Mouse (Mus musculus): ENCODE measurements at regions not wholly inside any gene's neighbourhood (a gene's known extent, or its start where the extent isn't known, plus 50 kb on each side); places are given as distances from the start of the nearest gene placed in this dataset.

DNA sequence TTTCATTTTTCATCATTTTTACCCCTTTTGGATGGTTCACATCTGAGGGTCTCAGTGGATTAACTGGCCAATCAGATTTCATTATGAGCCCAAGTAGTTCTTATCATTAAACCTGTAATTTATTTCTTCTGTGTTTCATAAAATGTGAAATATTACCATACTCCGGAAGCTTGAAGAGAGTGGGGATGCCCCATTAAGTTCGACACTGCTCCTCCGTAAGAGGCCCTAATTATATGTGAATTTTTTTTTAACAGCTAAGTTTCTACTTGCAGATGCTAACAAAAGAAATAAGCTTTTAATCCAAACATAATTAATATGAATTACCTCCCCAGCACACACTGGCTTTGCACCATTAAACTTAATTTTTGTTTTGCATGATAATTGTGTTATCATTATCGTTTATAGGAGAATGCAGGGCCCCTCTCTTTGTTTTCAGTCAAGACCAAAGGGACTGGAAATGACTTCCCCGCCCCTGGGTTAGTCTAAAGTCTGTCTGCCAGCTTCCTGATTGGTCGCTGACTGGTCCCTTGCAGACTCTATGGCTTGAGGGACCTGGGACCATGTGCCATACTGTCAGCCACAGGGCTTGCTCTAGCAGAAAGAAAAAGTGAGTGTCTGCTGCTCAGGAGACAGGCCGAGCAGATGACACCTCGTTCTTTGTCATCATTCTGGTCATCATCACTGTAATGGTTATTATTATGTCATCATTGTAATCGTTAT is 270.9 kb upstream of the Zfp703 start:
- no peak for ATAC-seq (ENCODE audit: low FRiP score)
- Histone ChIP-seq H3K27ac (ENCODE audit: low read depth, low read length) (no peak overlapping the region), H3K27me3 (ENCODE audit: insufficient read depth, low read length) (no peaks in the 10 kb centered on the region), H3K4me3 (ENCODE audit: low read depth, low read length) (no peak overlapping the region), H3K9ac (replicated peaks; ENCODE audit: low read length, poor library complexity, severe bottlenecking) (no peak overlapping the region), H3K4me2 (ENCODE audit: low read depth, low read length, poor library complexity, severe bottlenecking) (no peak overlapping the region), H3K4me1 (ENCODE audit: insufficient read depth, low read length) (no peaks in the 10 kb centered on the region), H3K9me3 (ENCODE audit: low read length) (no peaks in the 10 kb centered on the region), H3K36me3 (ENCODE audit: insufficient read depth, low read length) (no peaks in the 10 kb centered on the region)
- no peak for TF ChIP-seq CTCF (IDR thresholded peaks at IDR 0.05)
- WGBS: 59% methylated on average over 9 of the region's 9 CpGs
- DNase-seq (ENCODE audit: low spot score): no peak

DNA sequence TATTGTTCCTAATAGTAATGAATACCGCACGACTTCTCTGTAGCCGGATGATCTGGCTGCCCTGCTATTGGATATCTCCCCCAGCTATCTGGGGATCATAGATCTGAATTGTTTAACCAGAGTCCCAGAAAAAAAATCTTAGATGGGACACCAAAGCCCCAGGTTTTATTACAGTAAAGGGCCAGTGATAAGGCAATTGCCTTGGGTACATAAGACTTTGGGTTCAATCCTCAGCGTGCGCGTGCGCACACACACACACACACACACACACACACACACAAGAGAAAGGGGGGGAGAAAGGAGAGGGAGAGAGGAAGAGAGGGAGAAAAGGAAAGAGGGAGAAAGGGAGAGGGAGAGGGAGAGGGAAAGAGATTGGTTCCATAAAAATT is 270.4 kb upstream of the Zfp703 start:
- Histone ChIP-seq H3K4me2 (ENCODE audit: low read depth, low read length, poor library complexity, severe bottlenecking) (no peak overlapping the region), H3K4me3 (ENCODE audit: low read depth, low read length) (no peak overlapping the region), H3K36me3 (ENCODE audit: insufficient read depth, low read length) (no peaks in the 10 kb centered on the region), H3K9me3 (ENCODE audit: low read length) (no peaks in the 10 kb centered on the region), H3K9ac (replicated peaks; ENCODE audit: low read length, poor library complexity, severe bottlenecking) (no peak overlapping the region), H3K27me3 (ENCODE audit: insufficient read depth, low read length) (no peaks in the 10 kb centered on the region), H3K27ac (ENCODE audit: low read depth, low read length) (no peak overlapping the region), H3K4me1 (ENCODE audit: insufficient read depth, low read length) (no peaks in the 10 kb centered on the region)
- no peak for TF ChIP-seq CTCF (IDR thresholded peaks at IDR 0.05)
- no peak for ATAC-seq (ENCODE audit: low FRiP score)
- no peak for DNase-seq (ENCODE audit: low spot score)
- WGBS: 89% methylated on average over 7 of the region's 7 CpGs

DNA sequence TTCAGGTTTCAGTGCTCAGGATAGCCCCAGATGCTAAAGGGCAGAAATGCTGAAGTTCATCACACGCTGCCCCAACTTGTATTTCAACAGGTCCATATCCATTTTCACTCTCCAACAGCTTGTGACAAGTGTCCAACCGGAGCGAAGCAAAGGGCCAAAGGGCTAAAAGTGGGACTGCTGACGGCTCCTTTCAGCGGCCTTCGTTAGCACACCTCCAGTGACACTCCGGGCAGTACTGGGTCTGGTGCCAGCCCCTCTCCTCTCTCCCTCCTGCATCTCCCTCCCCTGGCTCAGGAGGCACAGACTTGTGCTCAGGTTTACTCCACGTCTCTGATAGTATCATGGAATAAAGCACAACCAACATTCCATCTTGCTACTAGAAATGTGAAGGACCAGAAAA is 263.3 kb upstream of the Zfp703 start:
- no peaks in the 10 kb centered on the region for H3K36me3 ChIP-seq (ENCODE audit: insufficient read depth, low read length)
- WGBS: 91% methylated on average over 8 of the region's 8 CpGs
- H3K27ac ChIP-seq (ENCODE audit: low read depth, low read length): no peak overlapping the region
- H3K4me2 ChIP-seq (ENCODE audit: low read depth, low read length, poor library complexity, severe bottlenecking): no peak overlapping the region
- TF ChIP-seq CTCF (IDR thresholded peaks at IDR 0.05): no peak
- no peaks in the 10 kb centered on the region for H3K27me3 ChIP-seq (ENCODE audit: insufficient read depth, low read length)
- H3K4me1 ChIP-seq (ENCODE audit: insufficient read depth, low read length): no peaks in the 10 kb centered on the region
- no peaks in the 10 kb centered on the region for H3K9me3 ChIP-seq (ENCODE audit: low read length)
- no peak overlapping the region for H3K4me3 ChIP-seq (ENCODE audit: low read depth, low read length)
- no peak for ATAC-seq (ENCODE audit: low FRiP score)
- no peak overlapping the region for H3K9ac ChIP-seq (replicated peaks; ENCODE audit: low read length, poor library complexity, severe bottlenecking)
- DNase-seq (ENCODE audit: low spot score): no peak

DNA sequence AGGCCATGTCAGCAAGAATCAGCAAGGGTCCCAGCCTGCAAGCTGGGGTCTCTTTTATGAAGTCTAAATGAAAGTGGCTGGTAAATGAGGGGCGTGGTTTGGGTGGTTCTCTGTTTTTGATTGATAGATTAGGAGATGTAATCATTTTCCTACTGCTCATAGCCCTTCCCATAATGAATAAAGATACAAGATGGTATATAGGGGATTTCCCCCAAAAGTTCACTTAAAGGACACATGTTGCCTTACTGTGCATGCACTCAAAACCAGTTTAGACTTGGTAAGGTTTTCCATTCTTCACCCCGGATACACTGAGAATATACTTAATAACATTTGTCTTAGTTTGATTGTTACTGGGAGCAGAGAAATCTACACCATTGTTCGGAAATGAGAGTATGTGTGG is 262.4 kb upstream of the Zfp703 start:
- Histone ChIP-seq H3K9ac (replicated peaks; ENCODE audit: low read length, poor library complexity, severe bottlenecking) (no peak overlapping the region), H3K27me3 (ENCODE audit: insufficient read depth, low read length) (no peaks in the 10 kb centered on the region), H3K4me1 (ENCODE audit: insufficient read depth, low read length) (no peaks in the 10 kb centered on the region), H3K36me3 (ENCODE audit: insufficient read depth, low read length) (no peaks in the 10 kb centered on the region), H3K27ac (ENCODE audit: low read depth, low read length) (no peak overlapping the region), H3K4me2 (ENCODE audit: low read depth, low read length, poor library complexity, severe bottlenecking) (no peak overlapping the region), H3K9me3 (ENCODE audit: low read length) (no peaks in the 10 kb centered on the region), H3K4me3 (ENCODE audit: low read depth, low read length) (no peak overlapping the region)
- no peak for DNase-seq (ENCODE audit: low spot score)
- TF ChIP-seq CTCF (IDR thresholded peaks at IDR 0.05): no peak
- WGBS: 90% methylated on average over 3 of the region's 3 CpGs
- ATAC-seq (ENCODE audit: low FRiP score): no peak

DNA sequence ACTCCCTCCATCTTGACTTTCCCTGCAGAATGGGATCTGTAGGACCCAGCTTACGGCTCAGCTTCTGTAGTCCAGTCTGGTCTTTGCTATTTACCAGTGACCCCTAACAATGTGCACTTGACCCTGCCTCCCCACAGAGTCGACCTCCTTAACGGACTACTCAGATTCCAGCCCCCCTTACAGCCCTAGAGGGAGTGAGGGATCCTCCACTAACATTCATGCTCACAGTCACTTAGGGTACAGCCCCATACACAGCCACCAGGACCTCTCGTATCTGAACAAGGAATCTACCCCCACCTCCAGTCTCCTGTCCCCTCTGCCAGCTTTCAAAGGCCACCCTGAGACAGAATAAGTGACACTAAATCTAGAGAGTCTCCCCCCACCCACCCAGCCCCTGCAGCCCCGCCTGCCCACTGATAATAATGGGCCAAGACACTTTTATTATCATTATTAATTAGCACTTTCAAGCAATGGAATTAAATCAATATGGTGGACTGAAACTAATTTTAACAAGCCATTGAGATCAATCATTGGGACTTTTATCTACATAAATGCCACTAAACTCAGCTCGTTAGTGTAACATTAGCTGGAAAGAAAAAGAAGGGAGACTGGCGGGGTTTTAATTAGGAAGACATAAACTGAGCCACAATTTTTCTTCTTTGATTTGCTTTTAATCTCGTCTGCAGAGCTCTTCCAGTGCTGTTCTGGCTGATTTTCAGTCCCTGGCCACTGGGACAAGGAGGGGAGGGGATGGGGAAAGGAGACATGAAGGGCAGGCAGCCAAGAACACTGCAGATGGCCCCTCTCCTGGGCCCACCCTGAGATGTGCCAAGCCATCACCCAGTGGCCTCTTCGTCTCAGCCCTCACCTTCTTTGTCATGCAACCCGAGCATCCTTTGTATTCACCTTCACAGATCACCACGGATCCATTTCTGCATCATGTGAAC is 258.4 kb upstream of the Zfp703 start:
- no peaks in the 10 kb centered on the region for H3K27me3 ChIP-seq (ENCODE audit: insufficient read depth, low read length)
- no peak for TF ChIP-seq CTCF (IDR thresholded peaks at IDR 0.05)
- WGBS: 58% methylated on average over 11 of the region's 11 CpGs
- H3K36me3 ChIP-seq (ENCODE audit: insufficient read depth, low read length): no peaks in the 10 kb centered on the region
- H3K4me2 ChIP-seq (ENCODE audit: low read depth, low read length, poor library complexity, severe bottlenecking): no peak overlapping the region
- H3K4me3 ChIP-seq (ENCODE audit: low read depth, low read length): no peak overlapping the region
- no peak overlapping the region for H3K9ac ChIP-seq (replicated peaks; ENCODE audit: low read length, poor library complexity, severe bottlenecking)
- DNase-seq (ENCODE audit: low spot score) (peak; percentile 18), ATAC-seq (ENCODE audit: low FRiP score) (no peak)
- H3K4me1 ChIP-seq (ENCODE audit: insufficient read depth, low read length): no peaks in the 10 kb centered on the region
- no peak overlapping the region for H3K27ac ChIP-seq (ENCODE audit: low read depth, low read length)
- no peaks in the 10 kb centered on the region for H3K9me3 ChIP-seq (ENCODE audit: low read length)

DNA sequence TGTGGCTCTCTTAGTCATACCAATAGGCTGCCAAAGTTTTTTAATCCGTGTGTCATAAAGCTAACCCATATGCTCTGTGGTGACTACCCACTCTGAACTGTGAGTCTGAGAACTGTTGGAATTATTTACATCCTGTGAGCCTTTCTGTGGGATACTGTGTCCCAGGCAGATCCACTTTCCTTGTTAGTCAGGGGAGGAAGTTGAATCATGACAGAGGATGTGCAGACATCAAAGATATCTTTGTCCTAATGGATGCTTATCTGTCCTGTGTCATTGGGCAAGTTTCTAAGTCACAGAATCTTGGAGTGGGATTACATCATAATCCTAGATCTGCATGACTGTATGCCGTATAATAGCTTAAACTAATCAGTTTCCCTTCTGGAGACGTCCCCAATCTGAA is 254.4 kb upstream of the Zfp703 start:
- no peak for ATAC-seq (ENCODE audit: low FRiP score)
- DNase-seq (ENCODE audit: low spot score): no peak
- Histone ChIP-seq H3K9ac (replicated peaks; ENCODE audit: low read length, poor library complexity, severe bottlenecking) (no peak overlapping the region), H3K27ac (ENCODE audit: low read depth, low read length) (no peak overlapping the region), H3K9me3 (ENCODE audit: low read length) (no peaks in the 10 kb centered on the region), H3K4me3 (ENCODE audit: low read depth, low read length) (no peak overlapping the region), H3K4me2 (ENCODE audit: low read depth, low read length, poor library complexity, severe bottlenecking) (no peak overlapping the region), H3K36me3 (ENCODE audit: insufficient read depth, low read length) (no peaks in the 10 kb centered on the region), H3K27me3 (ENCODE audit: insufficient read depth, low read length) (no peaks in the 10 kb centered on the region), H3K4me1 (ENCODE audit: insufficient read depth, low read length) (no peaks in the 10 kb centered on the region)
- WGBS: 61% methylated on average over 3 of the region's 3 CpGs
- TF ChIP-seq CTCF (IDR thresholded peaks at IDR 0.05): no peak
